Mouse (Mus musculus): Measurements from ENCODE around the gene Glt8d2. TPM values are rescaled to one million over a fixed set of nuclear protein-coding genes. Genes with fewer than 3 reads are reported as not detected.

Glt8d2 gene
- polyA plus RNA-seq, 1 experiment from 2014 or later: 1.6 TPM

DNA sequence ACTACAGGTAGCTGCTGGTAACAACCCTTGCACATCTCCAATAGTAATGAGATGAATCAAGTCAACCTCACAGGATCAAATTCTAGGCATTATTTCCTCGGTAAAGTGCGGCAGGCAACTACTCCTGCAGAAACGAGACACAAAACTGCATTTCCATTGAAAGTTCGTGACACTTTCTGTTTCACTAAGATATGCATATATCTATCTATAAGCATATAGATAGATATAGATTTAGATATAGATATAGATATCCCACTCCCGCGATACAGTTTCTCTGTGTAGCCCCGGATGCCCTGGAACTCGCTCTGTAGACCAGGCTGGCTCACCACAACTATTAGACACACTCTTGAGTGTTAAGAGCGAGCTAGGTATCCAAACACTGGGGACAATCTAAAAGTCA, 68.2 kb downstream of the Glt8d2 start:
- H3K36me3 ChIP-seq (ENCODE audit: control insufficient read depth, insufficient read depth, low read length): no peaks in the 10 kb centered on the region
- no peak for ATAC-seq (replicated peaks; ENCODE audit: insufficient number of reproducible peaks, low FRiP score, low TSS enrichment)
- H3K4me2 ChIP-seq: peak overlapping the region; percentile 71
- peak overlapping the region; percentile 83 for H3K9ac ChIP-seq (ENCODE audit: low read depth, low read length)
- no peaks in the 10 kb centered on the region for H3K27me3 ChIP-seq (ENCODE audit: control insufficient read depth, insufficient read depth, low read length)
- peak overlapping the region; percentile 76 for H3K4me3 ChIP-seq (ENCODE audit: low read depth, low read length)
- 21% methylated on average over 9 of the region's 9 CpGs for WGBS (ENCODE audit: insufficient replicate concordance)
- no peaks in the 10 kb centered on the region for H3K9me3 ChIP-seq (replicated peaks; ENCODE audit: control insufficient read depth, low read length)
- no peak overlapping the region for H3K27ac ChIP-seq (ENCODE audit: low read depth, low read length)
- H3K4me1 ChIP-seq (ENCODE audit: control insufficient read depth, insufficient read depth, low read length): peaks cover 4% of the 10 kb centered on the region; the same call in 1 of the 2 replicates

Other genes with a start within 250 kb of the Glt8d2 start
- not detected in 2 replicates for gene Gm1553, start 198.0 kb downstream of the Glt8d2 start, polyA plus RNA-seq (2014; fragmentation: Nextera tagmentation; extraction: Ambion mirVana)
- 37.2 and 38.2 TPM in 2 replicates for gene 1190007I07Rik, start 67.4 kb downstream of the Glt8d2 start, polyA plus RNA-seq (2014; fragmentation: Nextera tagmentation; extraction: Ambion mirVana)
- gene Tdg, start 60.8 kb downstream of the Glt8d2 start, polyA plus RNA-seq (2014; fragmentation: Nextera tagmentation; extraction: Ambion mirVana): 115 and 140 TPM in 2 replicates
- 42.8 and 45.8 TPM in 2 replicates for gene Hcfc2, start 5.5 kb upstream of the Glt8d2 start, polyA plus RNA-seq (2014; fragmentation: Nextera tagmentation; extraction: Ambion mirVana)
- gene Nfyb, start 73.5 kb upstream of the Glt8d2 start, polyA plus RNA-seq (2014; fragmentation: Nextera tagmentation; extraction: Ambion mirVana): 27.1 and 29.9 TPM in 2 replicates
- gene Txnrd1, start 143.3 kb upstream of the Glt8d2 start, polyA plus RNA-seq (2014; fragmentation: Nextera tagmentation; extraction: Ambion mirVana): 88.2 and 92.3 TPM in 2 replicates
- 0.20 and 0.23 TPM in 2 replicates for gene Eid3, start 176.0 kb upstream of the Glt8d2 start, polyA plus RNA-seq (2014; fragmentation: Nextera tagmentation; extraction: Ambion mirVana)